Mouse (Mus musculus) kidney, adult 2 months (tissue): ENCODE data around the gene Zmiz1.

ENCODE experiments used
- CTCF ChIP-seq: fragments of 200-500 bp; conservative IDR thresholded peaks from 2 replicates; pipeline ENCODE4 v1.5.1; 2011; ENCODE audit warnings: low read depth, mild to moderate bottlenecking, control low read depth, low read length, moderate library complexity, mixed read lengths; ENCODE audit not compliant: insufficient read depth, insufficient read length
- POLR2A ChIP-seq: fragments of 200-500 bp; IDR thresholded peaks from one replicate; pipeline ENCODE4 v1.6.1; 2011; ENCODE audit warnings: low read depth, low read length, control low read depth

DNA sequence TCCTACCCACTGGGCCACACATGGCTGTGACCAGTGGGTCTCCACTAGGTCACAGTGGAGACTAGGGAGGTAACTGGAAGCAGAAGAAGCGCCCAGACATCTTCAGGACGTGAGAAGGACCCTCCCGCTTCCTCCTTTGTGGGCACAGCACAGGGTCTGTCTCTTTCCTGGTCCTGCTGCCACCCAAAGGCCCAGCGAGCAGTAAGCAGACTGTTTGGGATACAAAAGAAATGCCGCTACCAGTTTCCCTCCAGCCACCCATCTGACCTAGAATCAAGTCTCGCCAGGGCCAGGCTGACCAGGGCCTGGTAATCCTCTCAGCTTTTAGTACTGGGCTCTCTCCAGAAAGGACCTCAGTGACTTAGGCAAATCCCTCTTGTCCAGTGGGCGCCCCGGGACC lies 156.6 kb downstream of the Zmiz1 start:
- TF ChIP-seq POLR2A (no peak), CTCF (no peak)
